Mouse (Mus musculus): ENCODE measurements around the gene Lmntd1.

GRCm38 (mm10) chr6:145445380-145445779, 168.7 kb downstream of the Lmntd1 start:
- TF ChIP-seq CTCF (IDR thresholded peaks at IDR 0.05; ENCODE audit: extremely low read depth, insufficient read length, insufficient replicate concordance, low read depth, low read length) (no peak), POLR2A (IDR thresholded peaks at IDR 0.05; ENCODE audit: low read depth, low read length) (no peak)

Data from small intestine, adult 2 months (tissue).